Mouse (Mus musculus) spleen, embryonic (tissue): Measurements from ENCODE around the gene Enc1.

Experiments
- CTCF ChIA-PET: fragments of 350-600 bp; sonication (Branson Sonifier 250); formaldehyde crosslinking; loops from one replicate; lab custom pipeline; 2022; lab: Charles Lee

Gene Enc1

GRCm38 (mm10) chr13:97225130-97225529, 15.8 kb upstream of the Enc1 start:
- CTCF ChIA-PET: no interaction called here

GRCm38 (mm10) chr13:97227795-97228194, 13.1 kb upstream of the Enc1 start:
- CTCF ChIA-PET: interaction anchor here (0.7 kb wide), 1 partner anchor 356 kb away, joined by 3 read pairs; no protein-coding TSS in a partner anchor

- CTCF ChIA-PET: interaction anchor here (0.6 kb wide), 1 partner anchor 10 kb away, joined by 8 read pairs; no protein-coding TSS in a partner anchor
These were observed 10.8 kb upstream of the Enc1 start for GRCm38 (mm10) chr13:97230101-97230500.

- CTCF ChIA-PET: interaction anchor here (0.5 to 3.8 kb wide), 3 partner anchors 24 to 982 kb away, joined by 4 to 18 read pairs (median 5); no protein-coding TSS in a partner anchor
These were observed 7.8 kb upstream of the Enc1 start for GRCm38 (mm10) chr13:97233092-97233491.

- CTCF ChIA-PET: interaction anchor here (0.6 to 3.8 kb wide), 2 partner anchors 704 to 706 kb away, joined by 4 to 18 read pairs; no protein-coding TSS in a partner anchor
These were observed 6.0 kb upstream of the Enc1 start for GRCm38 (mm10) chr13:97234785-97235417.

- CTCF ChIA-PET: interaction anchor here (3.8 kb wide), 1 partner anchor 703 kb away, joined by 18 read pairs; no protein-coding TSS in a partner anchor
These were observed 5.0 kb upstream of the Enc1 start for GRCm38 (mm10) chr13:97235911-97236310.

GRCm38 (mm10) chr13:97237700-97238099, 3.2 kb upstream of the Enc1 start:
- CTCF ChIA-PET: no interaction called here

- CTCF ChIA-PET: no interaction called here
These were observed 2.5 kb upstream of the Enc1 start for GRCm38 (mm10) chr13:97238181-97238981.

GRCm38 (mm10) chr13:97239343-97240180, 1.3 kb upstream of the Enc1 start:
- CTCF ChIA-PET: interaction anchor here (0.6 to 2.6 kb wide), 3 partner anchors 102 to 701 kb away, joined by 3 to 9 read pairs (median 3); partner anchors contain the start of genes Gfm2 and Nsa2

GRCm38 (mm10) chr13:97240279-97240964, 483 bp upstream of the Enc1 start:
- CTCF ChIA-PET: interaction anchor here (0.6 to 2.6 kb wide), 6 partner anchors 10 to 700 kb away, joined by 3 to 12 read pairs (median 6); partner anchors contain the start of genes Gfm2 and Nsa2

- CTCF ChIA-PET: no interaction called here
These were observed 929 bp downstream of the Enc1 start for GRCm38 (mm10) chr13:97241787-97242280.

GRCm38 (mm10) chr13:97242716-97243115, 1.8 kb downstream of the Enc1 start:
- CTCF ChIA-PET: no interaction called here

GRCm38 (mm10) chr13:97243962-97244711, 3.2 kb downstream of the Enc1 start:
- CTCF ChIA-PET: interaction anchor here (0.8 kb wide), 1 partner anchor 363 kb away, joined by 4 read pairs; no protein-coding TSS in a partner anchor

GRCm38 (mm10) chr13:97244712-97245105, 3.8 kb downstream of the Enc1 start:
- CTCF ChIA-PET: no interaction called here

- CTCF ChIA-PET: no interaction called here
These were observed 4.3 kb downstream of the Enc1 start for GRCm38 (mm10) chr13:97245157-97245556.

GRCm38 (mm10) chr13:97246217-97246616, 5.3 kb downstream of the Enc1 start:
- CTCF ChIA-PET: no interaction called here

- CTCF ChIA-PET: no interaction called here
These were observed 6.8 kb downstream of the Enc1 start for GRCm38 (mm10) chr13:97247754-97248153.

- CTCF ChIA-PET: no interaction called here
These were observed 8.2 kb downstream of the Enc1 start for GRCm38 (mm10) chr13:97249051-97249461.

GRCm38 (mm10) chr13:97249507-97250078, 8.7 kb downstream of the Enc1 start:
- CTCF ChIA-PET: no interaction called here
